Mouse (Mus musculus): ENCODE measurements around the gene Skp2.
A peak's percentile ranks its signal among the peaks of the same experiment; 100 is the strongest.
"Not testable (repeated sequence)": the region's sequence is repeated elsewhere in the genome, so short reads cannot be mapped to it uniquely, and the experiment has no call there.

Skp2 gene

GRCm38 (mm10) chr15:9155325-9155724 lies at the start of gene Skp2:
Gene Skp2, minus strand, starts transcription at chr15:9155425.
- DNase-seq (ENCODE audit: low spot score): no peak

- no peak for DNase-seq (ENCODE audit: low spot score)
Observed at GRCm38 (mm10) chr15:9198421-9198820, 43.2 kb upstream of the Skp2 start.

GRCm38 (mm10) chr15:9192685-9193084 lies 37.5 kb upstream of the Skp2 start:
- not testable (repeated sequence) for DNase-seq (ENCODE audit: low spot score)

GRCm38 (mm10) chr15:9189796-9190195 lies 34.6 kb upstream of the Skp2 start:
- DNase-seq (ENCODE audit: low spot score): no peak

- no peak for DNase-seq (ENCODE audit: low spot score)
Observed at GRCm38 (mm10) chr15:9183995-9184394, 28.8 kb upstream of the Skp2 start.

GRCm38 (mm10) chr15:9177038-9177437 lies 21.8 kb upstream of the Skp2 start:
- no peak for DNase-seq (ENCODE audit: low spot score)

- no peak for DNase-seq (ENCODE audit: low spot score)
Observed at GRCm38 (mm10) chr15:9164125-9164524, 8.9 kb upstream of the Skp2 start.

GRCm38 (mm10) chr15:9162557-9163070 lies 7.4 kb upstream of the Skp2 start:
- no peak for DNase-seq (ENCODE audit: low spot score)

GRCm38 (mm10) chr15:9140684-9141171 lies 14.5 kb downstream of the Skp2 start:
- DNase-seq (ENCODE audit: low spot score): no peak

GRCm38 (mm10) chr15:9140252-9140680 lies 15.0 kb downstream of the Skp2 start, which contains the start of gene Lmbrd2:
Gene Lmbrd2, plus strand, starts transcription at chr15:9140550.
- DNase-seq (ENCODE audit: low spot score): peak; percentile 93

- no peak for DNase-seq (ENCODE audit: low spot score)
Observed at GRCm38 (mm10) chr15:9139447-9139846, 15.8 kb downstream of the Skp2 start.

- DNase-seq (ENCODE audit: low spot score): no peak
Observed at GRCm38 (mm10) chr15:9134891-9135507, 20.2 kb downstream of the Skp2 start.

- DNase-seq (ENCODE audit: low spot score): no peak
Observed at GRCm38 (mm10) chr15:9132693-9133443, 22.4 kb downstream of the Skp2 start.

GRCm38 (mm10) chr15:9131499-9131888 lies 23.7 kb downstream of the Skp2 start:
- no peak for DNase-seq (ENCODE audit: low spot score)

GRCm38 (mm10) chr15:9130772-9131498 lies 24.3 kb downstream of the Skp2 start:
- DNase-seq (ENCODE audit: low spot score): no peak

GRCm38 (mm10) chr15:9127051-9127791 lies 28.0 kb downstream of the Skp2 start:
- no peak for DNase-seq (ENCODE audit: low spot score)

GRCm38 (mm10) chr15:9124856-9125255 lies 30.4 kb downstream of the Skp2 start:
- DNase-seq (ENCODE audit: low spot score): no peak

GRCm38 (mm10) chr15:9122989-9123388 lies 32.2 kb downstream of the Skp2 start:
- no peak for DNase-seq (ENCODE audit: low spot score)

GRCm38 (mm10) chr15:9120081-9120480 lies 35.1 kb downstream of the Skp2 start:
- peak; percentile 36 for DNase-seq (ENCODE audit: low spot score)

GRCm38 (mm10) chr15:9118852-9119251 lies 36.4 kb downstream of the Skp2 start:
- no peak for DNase-seq (ENCODE audit: low spot score)

- DNase-seq (ENCODE audit: low spot score): no peak
Observed at GRCm38 (mm10) chr15:9114599-9114998, 40.6 kb downstream of the Skp2 start.

GRCm38 (mm10) chr15:9114131-9114530 lies 41.1 kb downstream of the Skp2 start:
- no peak for DNase-seq (ENCODE audit: low spot score)

Data from urinary bladder, postnatal 25 days (tissue).